Mouse (Mus musculus) monocyte, adult 5-6 weeks (primary cell): ENCODE measurements around the gene Ctnnd2. TPM values are rescaled to one million over a fixed set of nuclear protein-coding genes. Genes with fewer than 3 reads are reported as not detected.

Source experiments
- ATAC-seq: fragments of 153-309, 156-312 bp; replicated peaks from 2 replicates; pipeline ENCODE4 v1.8.0; 2017; ENCODE audit warnings: mild to moderate bottlenecking; ENCODE audit not compliant: low TSS enrichment, insufficient number of reproducible peaks, severe bottlenecking, poor library complexity, low FRiP score
- total RNA-seq: library from RNA; stranded (forward); fragments of 200-1000, 200-491, 200-594 nt; gene quantifications from 3 replicates; pipeline ENCODE4 v1.2.3, GENCODE M21; 2017

The Ctnnd2 gene
- total RNA-seq, 1 experiment from 2014 or later, result not detected

GRCm38 (mm10) chr15:30897342-30897741 lies 724.9 kb downstream of the Ctnnd2 start:
- ATAC-seq, result no peak

GRCm38 (mm10) chr15:30908027-30908426 lies 735.6 kb downstream of the Ctnnd2 start:
- ATAC-seq, result no peak

GRCm38 (mm10) chr15:30913360-30913759 lies 741.0 kb downstream of the Ctnnd2 start:
- no peak for ATAC-seq

- no peak for ATAC-seq
Measured at GRCm38 (mm10) chr15:30925838-30926237, 753.4 kb downstream of the Ctnnd2 start.

- ATAC-seq, result no peak
Measured at GRCm38 (mm10) chr15:30927632-30928031, 755.2 kb downstream of the Ctnnd2 start.

- no peak for ATAC-seq
Measured at GRCm38 (mm10) chr15:30931906-30932305, 759.5 kb downstream of the Ctnnd2 start.

GRCm38 (mm10) chr15:30945863-30946262 lies 773.5 kb downstream of the Ctnnd2 start:
- no peak for ATAC-seq

- ATAC-seq, result no peak
Measured at GRCm38 (mm10) chr15:30958513-30958912, 786.1 kb downstream of the Ctnnd2 start.

- no peak for ATAC-seq
Measured at GRCm38 (mm10) chr15:30962421-30963160, 790.2 kb downstream of the Ctnnd2 start.

- no peak for ATAC-seq
Measured at GRCm38 (mm10) chr15:30964046-30964445, 791.7 kb downstream of the Ctnnd2 start.

- no peak for ATAC-seq
Measured at GRCm38 (mm10) chr15:30964865-30965679, 792.7 kb downstream of the Ctnnd2 start.

- no peak for ATAC-seq
Measured at GRCm38 (mm10) chr15:30966826-30967225, 794.4 kb downstream of the Ctnnd2 start.

- no peak for ATAC-seq
Measured at GRCm38 (mm10) chr15:30974436-30974835, 802.0 kb downstream of the Ctnnd2 start.

- no peak for ATAC-seq
Measured at GRCm38 (mm10) chr15:30974991-30975775, 802.8 kb downstream of the Ctnnd2 start.

- ATAC-seq, result no peak
Measured at GRCm38 (mm10) chr15:30977166-30977740, 804.9 kb downstream of the Ctnnd2 start.

GRCm38 (mm10) chr15:30986890-30987289 lies 814.5 kb downstream of the Ctnnd2 start:
- no peak for ATAC-seq

- no peak for ATAC-seq
Measured at GRCm38 (mm10) chr15:30990421-30991252, 818.2 kb downstream of the Ctnnd2 start.

GRCm38 (mm10) chr15:30992357-30992756 lies 820.0 kb downstream of the Ctnnd2 start:
- no peak for ATAC-seq
